Comparison of ENCODE assay signal across 9 mouse cellular contexts in the genomic region with DNA sequence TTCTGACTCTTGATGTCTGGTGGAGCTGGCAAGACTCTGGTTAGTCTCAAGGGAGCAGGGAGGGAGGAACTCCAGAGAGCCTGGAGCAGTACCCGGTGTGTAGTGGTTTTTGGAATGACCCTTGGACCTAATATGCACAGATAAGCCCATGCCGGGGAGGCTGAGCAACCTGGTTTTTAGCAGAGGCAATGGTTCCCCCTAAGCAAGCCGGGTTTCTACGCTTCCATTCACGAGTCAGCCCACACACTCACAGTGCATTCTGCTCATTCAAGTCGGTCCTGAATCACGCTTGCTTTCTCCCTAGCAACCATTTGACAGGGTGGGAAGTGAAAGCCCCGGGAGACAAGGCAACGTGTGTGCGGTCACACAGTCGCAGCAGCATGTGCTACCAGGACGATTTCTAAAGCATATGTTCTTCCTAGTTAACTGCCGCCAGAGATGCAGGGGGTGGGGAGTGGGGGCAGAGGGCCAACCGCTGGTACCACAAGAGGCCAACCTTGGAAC. TPM values are rescaled to one million over a fixed set of nuclear protein-coding genes. Genes with fewer than 3 reads are reported as not detected.
DNase-seq lines count a peak whose midpoint lies in the region; ATAC-seq lines count a peak whose summit lies in the region.
"Had no signal": no experiment of that assay in that cellular context is flagged by ENCODE, and none has a peak within 500 bp of the region (broad histone marks: within the 10 kb centered on the region; RNA-seq: fewer than 3 reads in every experiment).

No protein-coding gene starts in this region.

- peaks cover 33% of the 10 kb centered on the region for H3K36me3 ChIP-seq in heart, embryonic 12.5 days
- H3K36me3 ChIP-seq in midbrain, embryonic 16.5 days (ENCODE audit: control insufficient read depth, insufficient read depth, low read length) = no peaks in the 10 kb centered on the region

- no peak for DNase-seq in heart, postnatal 14 days
- peak; percentile 17 to 34 for DNase-seq in layer of hippocampus, postnatal 25 days (ENCODE audit: extremely low spot score in 1 of 2, low spot score in 1 of 2)
- no peak for DNase-seq in kidney, postnatal 10 days
- no peak for DNase-seq in adrenal gland, postnatal 14 days
- no peak for DNase-seq in adrenal gland, postnatal 10 days
- DNase-seq: lung, embryonic 14.5 days had no signal

- 10% methylated on average over 14 of the region's 14 CpGs for WGBS in heart, embryonic 12.5 days
- WGBS in midbrain, embryonic 16.5 days = 4% methylated on average over 14 of the region's 14 CpGs

- H3K4me1 ChIP-seq in heart, embryonic 12.5 days (replicated peaks) = peaks cover 30% of the 10 kb centered on the region
- H3K4me1 ChIP-seq in midbrain, embryonic 16.5 days (ENCODE audit: control insufficient read depth, insufficient read depth, low read length) = peaks cover 35% of the 10 kb centered on the region

- H3K9ac ChIP-seq in heart, embryonic 12.5 days = peak overlapping the region; percentile 33; the same call in 1 of the 2 replicates
- H3K9ac ChIP-seq in midbrain, embryonic 16.5 days (ENCODE audit: low read depth, low read length) = peak overlapping the region; percentile 43; the same call in 1 of the 2 replicates
- H3K9ac ChIP-seq: lung, embryonic 14.5 days had no signal

- peak overlapping the region; percentile 38 for H3K4me2 ChIP-seq in heart, embryonic 12.5 days
- H3K4me2 ChIP-seq in midbrain, embryonic 16.5 days (ENCODE audit: low read length) = peak overlapping the region; percentile 38
- H3K4me2 ChIP-seq: lung, embryonic 14.5 days had no signal

- H3K27ac ChIP-seq in heart, embryonic 12.5 days (ENCODE audit: poor library complexity, severe bottlenecking) = peak overlapping the region; percentile 33; the same call in 1 of the 2 replicates
- peak overlapping the region; percentile 70 for H3K27ac ChIP-seq in midbrain, embryonic 16.5 days (ENCODE audit: low read length)

- H3K27me3 ChIP-seq in heart, embryonic 12.5 days (replicated peaks) = no peaks in the 10 kb centered on the region
- H3K27me3 ChIP-seq in midbrain, embryonic 16.5 days (ENCODE audit: control insufficient read depth, insufficient read depth, low read depth, low read length) = peaks cover 4% of the 10 kb centered on the region

- intact Hi-C loops in heart, postnatal 14 days (cut with DNase I) = loop anchor here (5.0 kb wide), 1 partner anchor 55 kb away; no protein-coding TSS in a partner anchor

- no peak overlapping the region for H3K4me3 ChIP-seq in heart, embryonic 12.5 days
- no peak overlapping the region for H3K4me3 ChIP-seq in midbrain, embryonic 16.5 days (ENCODE audit: low read depth, low read length)

- ATAC-seq in heart, embryonic 12.5 days (ENCODE audit: insufficient number of reproducible peaks, low FRiP score) = 0 out of 2 replicates have a peak, but pooled peaks have one; percentile 38
- peak; percentile 84 for ATAC-seq in frontal cortex, adult (ENCODE audit: low TSS enrichment)
- ATAC-seq in midbrain, embryonic 16.5 days = peak; percentile 59

- H3K9me3 ChIP-seq in heart, embryonic 12.5 days (replicated peaks) = no peaks in the 10 kb centered on the region
- H3K9me3 ChIP-seq in midbrain, embryonic 16.5 days (replicated peaks; ENCODE audit: control insufficient read depth, low read length, poor library complexity, severe bottlenecking) = no peaks in the 10 kb centered on the region

RNA-seq across cellular contexts. Expression of gene Bfsp2, which starts 21.7 kb away (rescaled TPM):
- 0.37 and 0.68 TPM in 2 replicates for polyA plus RNA-seq in heart, embryonic 12.5 days (2016; fragmentation: Nextera tagmentation; extraction: Ambion mirVana)
- total RNA-seq in heart, postnatal 14 days (2021) = under 1 TPM in 1 of 2 experiments, not detected in 1; 0.65 TPM
- 1 to 10 TPM; 6.0 to 8.1 TPM for total RNA-seq in layer of hippocampus, postnatal 25 days (2021)
- polyA plus RNA-seq in midbrain, embryonic 16.5 days (2015; fragmentation: Nextera tagmentation; extraction: Ambion mirVana) = 2.2 and 2.8 TPM in 2 replicates
- total RNA-seq in adrenal gland, postnatal 14 days (2021) = not detected in 2 replicates
- under 1 TPM; 0.55 to 0.60 TPM for total RNA-seq in adrenal gland, postnatal 10 days (2021)

Comparison
In these comparisons a context has a peak if more than half of its experiments do, and no peak if none do; other contexts are left out.
1. DNase-seq: peak in layer of hippocampus, postnatal 25 days (2 of 2); none in heart, postnatal 14 days (0 of 2), kidney, postnatal 10 days (single experiment), adrenal gland, postnatal 14 days (single experiment) and adrenal gland, postnatal 10 days (single experiment).
2. Peak in every context shown above with its lines, with median percentiles within 50 percentile points of each other: ATAC-seq.